Mouse (Mus musculus): ENCODE data around the gene F5. TPM values are rescaled to one million over a fixed set of nuclear protein-coding genes. Genes with fewer than 3 reads are reported as not detected.

F5 gene
- polyA plus RNA-seq (2015; fragmentation: Nextera tagmentation; extraction: Ambion mirVana): 0.10 and 0.26 TPM in 2 replicates

DNA sequence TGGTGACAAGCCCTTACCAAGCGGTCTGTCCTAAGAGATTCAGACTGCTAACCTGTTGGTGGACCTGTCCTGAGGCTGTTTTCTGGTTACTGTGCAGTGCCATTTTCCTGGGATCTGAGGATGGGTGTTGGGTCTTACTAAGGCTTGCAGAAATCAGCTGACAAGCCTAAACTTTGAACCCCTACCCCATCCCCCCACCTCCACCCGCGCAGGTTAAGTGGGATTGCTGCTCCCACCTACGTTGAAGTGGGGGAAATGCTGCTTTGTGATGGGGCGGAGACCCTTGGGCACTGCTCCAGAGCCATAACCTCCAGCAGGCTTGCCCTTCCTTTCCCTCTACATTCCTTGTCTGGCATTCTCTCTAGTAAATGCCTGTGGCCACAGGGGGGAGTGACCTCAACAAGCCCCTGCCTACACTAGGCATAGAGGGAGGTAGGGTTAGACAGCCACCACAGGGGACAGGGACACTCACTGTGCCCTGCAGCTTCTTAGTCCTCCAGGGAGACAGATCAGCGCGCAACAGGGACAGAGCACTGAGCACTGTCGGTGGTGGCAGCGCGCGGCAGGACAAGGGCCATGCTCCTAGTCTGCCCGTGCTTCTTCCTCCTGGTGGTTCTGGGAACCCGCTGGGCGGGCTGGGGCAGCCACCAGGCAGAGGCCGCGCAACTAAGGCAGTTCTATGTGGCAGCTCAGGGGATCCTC, at the start of gene F5:
Gene F5, plus strand, starts transcription at position 452 of the 702 bp plus-strand sequence.
- H3K36me3 ChIP-seq: no peaks in the 10 kb centered on the region
- H3K9me3 ChIP-seq (replicated peaks): no peaks in the 10 kb centered on the region
- H3K4me1 ChIP-seq: no peaks in the 10 kb centered on the region
- no peak within 1 kb of the TSS for H3K27ac ChIP-seq (replicated peaks)
- peak within 1 kb of the TSS; percentile 30; the same call in 1 of the 2 replicates for H3K4me2 ChIP-seq
- no peak within 1 kb of the TSS; the same call in 1 of the 2 replicates for H3K9ac ChIP-seq (replicated peaks)
- no peak for ATAC-seq (ENCODE audit: low FRiP score)
- no peaks in the 10 kb centered on the region for H3K27me3 ChIP-seq (replicated peaks)
- 9% methylated on average over 16 of the region's 16 CpGs for WGBS
- H3K4me3 ChIP-seq (replicated peaks): no peak within 1 kb of the TSS

DNA sequence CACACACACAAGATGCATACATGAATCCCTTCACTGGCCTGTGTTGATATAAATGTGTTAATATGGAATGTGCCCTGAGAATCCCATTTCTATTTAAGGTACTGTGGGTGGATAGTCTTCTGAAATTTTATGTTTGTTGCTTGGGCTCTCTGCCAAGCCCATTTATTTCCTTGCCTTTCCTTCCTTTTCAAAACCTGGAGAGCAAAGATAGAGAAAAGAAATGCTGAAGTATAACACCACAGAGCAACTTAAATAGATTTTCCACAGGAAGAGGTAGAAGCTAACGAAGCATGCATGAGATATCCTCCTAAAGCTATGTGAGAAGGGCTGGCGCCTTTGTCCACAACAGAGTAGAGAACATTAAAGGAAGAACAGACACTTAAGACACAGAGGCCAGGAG, 41.9 kb upstream of the F5 start:
- 87% methylated on average over 2 of the region's 2 CpGs for WGBS

DNA sequence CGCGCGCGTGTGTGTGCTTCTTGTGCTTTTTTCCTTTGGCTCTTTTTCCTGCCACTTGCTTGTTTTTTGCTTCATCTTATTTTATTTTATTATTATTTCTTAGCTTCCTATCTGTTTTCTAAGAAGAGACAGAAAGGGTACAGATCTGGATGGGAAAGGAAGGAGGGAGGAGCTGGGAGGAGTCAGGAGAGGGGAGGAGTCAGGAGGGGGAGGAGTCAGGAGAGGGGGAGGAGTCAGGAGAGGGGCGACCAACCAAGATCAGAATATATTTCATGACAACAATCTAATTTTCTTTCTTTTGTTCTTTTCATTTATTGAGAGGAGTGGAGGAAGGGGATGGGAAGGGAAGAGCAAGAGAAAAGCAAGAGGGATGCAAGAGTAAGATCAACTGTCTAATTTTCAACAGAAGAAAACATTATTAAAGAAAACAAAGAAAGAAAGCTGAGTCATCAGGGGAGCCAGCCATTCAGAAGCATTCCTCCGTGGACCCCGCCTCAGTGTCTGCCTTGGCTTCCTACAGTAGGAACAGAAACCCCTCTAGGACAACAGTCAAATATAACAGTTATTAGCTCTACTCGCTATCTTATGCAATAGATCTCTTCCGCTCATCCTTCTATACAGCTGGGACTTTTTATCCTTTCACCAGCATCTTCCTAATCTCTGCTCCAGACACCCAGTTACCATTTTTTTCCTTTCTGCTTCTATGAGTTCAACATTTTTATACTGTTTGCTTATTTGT, 40.9 kb upstream of the F5 start:
- ATAC-seq (ENCODE audit: low FRiP score): no peak
- Histone ChIP-seq H3K4me1 (no peaks in the 10 kb centered on the region), H3K9ac (replicated peaks) (no peak overlapping the region), H3K4me2 (no peak overlapping the region), H3K9me3 (replicated peaks) (no peaks in the 10 kb centered on the region), H3K4me3 (replicated peaks) (no peak overlapping the region), H3K36me3 (no peaks in the 10 kb centered on the region), H3K27ac (replicated peaks) (no peak overlapping the region), H3K27me3 (replicated peaks) (no peaks in the 10 kb centered on the region)
- 95% methylated on average over 9 of the region's 9 CpGs for WGBS

More for the DNA sequence above, 41.9 kb upstream of the F5 start:
- Histone ChIP-seq H3K9ac (replicated peaks) (no peak overlapping the region), H3K27me3 (replicated peaks) (no peaks in the 10 kb centered on the region), H3K4me1 (no peaks in the 10 kb centered on the region), H3K9me3 (replicated peaks) (no peaks in the 10 kb centered on the region), H3K4me2 (no peak overlapping the region), H3K27ac (replicated peaks) (no peak overlapping the region), H3K36me3 (no peaks in the 10 kb centered on the region), H3K4me3 (replicated peaks) (no peak overlapping the region)
- no peak for ATAC-seq (ENCODE audit: low FRiP score)

DNA sequence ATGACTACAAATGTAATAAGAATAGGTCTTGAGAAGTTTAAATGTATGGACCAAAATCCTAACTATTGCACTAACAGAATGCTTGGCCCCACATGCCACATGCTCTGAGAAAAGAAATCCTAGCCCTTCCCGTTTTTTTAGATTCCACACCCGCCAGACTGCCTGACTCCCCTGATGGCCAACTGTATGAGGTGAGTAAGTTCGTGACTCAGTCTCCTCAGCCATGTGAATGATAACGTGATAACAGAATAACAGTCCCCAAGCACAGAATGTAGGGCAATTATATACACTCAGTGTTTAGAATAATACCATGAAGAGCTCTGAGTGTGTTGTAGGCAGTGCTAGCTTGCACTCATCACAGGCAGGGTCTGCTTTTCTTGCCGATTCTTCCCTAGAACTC, 37.4 kb upstream of the F5 start:
- Histone ChIP-seq H3K27me3 (replicated peaks) (no peaks in the 10 kb centered on the region), H3K9ac (replicated peaks) (no peak overlapping the region), H3K4me2 (no peak overlapping the region), H3K4me1 (no peaks in the 10 kb centered on the region), H3K27ac (replicated peaks) (no peak overlapping the region), H3K4me3 (replicated peaks) (no peak overlapping the region), H3K36me3 (no peaks in the 10 kb centered on the region), H3K9me3 (replicated peaks) (no peaks in the 10 kb centered on the region)
- ATAC-seq (ENCODE audit: low FRiP score): no peak
- 91% methylated on average over 5 of the region's 5 CpGs for WGBS

DNA sequence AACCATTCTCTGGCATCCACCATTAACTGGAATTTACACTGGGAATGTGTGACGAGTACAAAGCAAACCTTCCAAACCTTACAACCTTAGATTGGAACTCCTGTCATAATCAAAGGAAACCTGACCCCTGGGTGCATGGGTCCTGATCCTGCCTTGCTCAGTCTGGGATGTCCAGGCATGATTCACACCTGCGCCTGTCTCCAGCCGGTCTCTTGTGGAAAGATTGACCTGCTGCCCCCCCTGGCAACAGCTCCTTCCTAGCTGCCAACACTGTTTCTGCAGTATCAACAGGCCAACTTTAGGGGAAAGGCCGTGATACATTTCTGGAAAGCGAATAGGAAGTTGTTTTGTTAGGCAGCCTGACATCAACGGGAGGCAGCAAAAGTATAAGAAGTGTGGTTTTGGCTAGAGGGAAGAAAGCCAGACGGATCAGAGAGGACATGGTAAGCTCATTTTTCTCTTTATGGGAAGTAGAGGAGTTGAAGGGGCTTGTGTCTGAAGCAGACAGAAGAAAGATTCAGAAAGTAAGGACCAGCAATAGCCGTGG, 36.6 kb upstream of the F5 start, which contains the start of gene Selp:
Gene Selp, plus strand, starts transcription at position 318 of the 547 bp plus-strand sequence.
- H3K4me3 ChIP-seq (replicated peaks): no peak within 1 kb of the TSS
- H3K27ac ChIP-seq (replicated peaks): no peak within 1 kb of the TSS
- H3K9ac ChIP-seq (replicated peaks): no peak within 1 kb of the TSS
- H3K4me2 ChIP-seq: no peak within 1 kb of the TSS
- ATAC-seq (ENCODE audit: low FRiP score): no peak
- H3K27me3 ChIP-seq (replicated peaks): no peaks in the 10 kb centered on the region
- H3K9me3 ChIP-seq (replicated peaks): no peaks in the 10 kb centered on the region
- H3K36me3 ChIP-seq: no peaks in the 10 kb centered on the region
- no peaks in the 10 kb centered on the region for H3K4me1 ChIP-seq
- WGBS: 76% methylated on average over 8 of the region's 8 CpGs

DNA sequence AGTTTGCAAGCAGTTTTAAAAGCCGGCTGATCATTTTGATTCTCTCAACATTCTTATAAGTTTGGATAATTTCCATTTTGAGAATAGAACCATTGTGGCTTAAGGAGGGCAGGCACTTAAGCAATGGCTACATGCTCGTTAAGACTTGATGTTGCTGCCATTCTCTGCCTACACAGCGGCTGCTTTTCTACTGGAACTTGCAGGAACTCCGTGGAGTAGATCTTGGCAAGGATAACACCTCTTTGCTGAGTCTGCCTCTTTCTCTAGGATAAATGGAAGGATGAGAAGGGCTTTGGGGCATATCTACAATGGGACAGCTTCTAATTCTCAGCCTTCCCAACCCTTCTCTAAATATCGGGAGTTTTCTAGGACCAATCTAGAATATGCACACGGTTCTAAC, 36.0 kb upstream of the F5 start:
- ATAC-seq (ENCODE audit: low FRiP score): no peak
- WGBS: 73% methylated on average over 6 of the region's 6 CpGs
- H3K4me1 ChIP-seq: no peaks in the 10 kb centered on the region
- no peaks in the 10 kb centered on the region for H3K27me3 ChIP-seq (replicated peaks)
- H3K4me3 ChIP-seq (replicated peaks): no peak overlapping the region
- no peaks in the 10 kb centered on the region for H3K9me3 ChIP-seq (replicated peaks)
- no peak overlapping the region for H3K9ac ChIP-seq (replicated peaks)
- no peaks in the 10 kb centered on the region for H3K36me3 ChIP-seq
- H3K4me2 ChIP-seq: no peak overlapping the region
- no peak overlapping the region for H3K27ac ChIP-seq (replicated peaks)

DNA sequence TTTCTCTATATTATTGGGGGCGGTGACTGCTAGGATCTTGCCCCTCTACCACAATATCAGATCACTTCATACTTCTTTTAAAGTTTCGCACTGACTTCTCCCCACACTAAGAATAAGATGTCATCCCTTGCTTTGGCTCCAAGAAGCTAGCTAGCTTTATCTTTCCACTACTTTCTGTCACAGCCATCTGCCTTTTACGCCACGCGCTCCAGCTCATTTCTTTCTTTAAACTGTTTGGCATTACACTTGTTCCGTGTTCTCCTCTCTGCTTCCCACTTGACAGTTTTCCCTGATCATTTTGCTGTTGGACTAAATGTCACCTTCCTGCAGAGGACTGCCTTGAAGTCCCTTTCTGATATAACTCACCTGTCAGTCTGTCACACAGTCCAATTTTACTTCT, 33.8 kb upstream of the F5 start:
- Histone ChIP-seq H3K9me3 (replicated peaks) (no peaks in the 10 kb centered on the region), H3K4me2 (no peak overlapping the region), H3K4me1 (no peaks in the 10 kb centered on the region), H3K9ac (replicated peaks) (no peak overlapping the region), H3K27me3 (replicated peaks) (no peaks in the 10 kb centered on the region), H3K27ac (replicated peaks) (no peak overlapping the region), H3K36me3 (no peaks in the 10 kb centered on the region), H3K4me3 (replicated peaks) (no peak overlapping the region)
- no peak for ATAC-seq (ENCODE audit: low FRiP score)
- 96% methylated on average over 6 of the region's 6 CpGs for WGBS

DNA sequence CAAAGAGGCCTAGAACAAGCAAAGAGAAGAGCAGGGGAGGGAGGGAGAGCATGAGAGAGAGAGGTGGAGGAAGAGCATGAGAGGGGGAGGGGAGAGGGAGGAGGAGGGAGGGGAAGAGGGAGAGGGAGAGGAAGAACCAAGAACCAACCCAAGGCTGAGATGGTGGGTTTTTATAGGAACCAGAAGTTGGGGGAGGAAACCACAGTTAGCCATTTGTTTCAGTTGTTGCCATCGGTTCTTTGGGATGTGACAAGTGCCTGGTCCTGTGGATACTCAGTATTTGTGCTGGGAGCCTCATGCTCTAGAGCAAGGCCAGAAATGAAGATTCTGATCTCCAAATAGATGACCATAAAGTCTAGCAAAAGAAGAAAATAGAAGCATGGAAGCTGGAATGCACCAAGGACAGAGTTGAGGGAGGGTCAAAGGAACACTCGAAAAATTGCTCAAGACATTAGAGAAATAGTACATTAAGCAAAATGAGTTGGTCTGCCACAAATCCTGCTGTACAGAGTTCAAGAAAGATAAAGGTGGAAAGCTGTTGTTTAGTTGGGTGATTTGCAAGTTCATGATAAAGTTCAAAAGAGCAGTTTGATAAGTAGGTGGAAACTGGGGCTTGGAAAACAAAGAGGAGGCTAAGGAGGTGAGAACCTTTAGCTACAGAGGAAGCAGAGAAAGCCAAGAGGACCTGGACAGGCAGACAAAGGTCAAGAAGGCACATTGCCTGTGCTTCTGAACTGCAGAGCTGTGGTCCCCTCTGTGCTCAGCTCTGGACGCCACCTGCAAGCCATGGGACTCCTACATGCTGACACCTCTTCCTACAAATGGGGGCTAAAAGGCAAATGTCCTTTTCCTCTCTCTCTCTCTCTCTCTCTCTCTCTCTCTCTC, 31.5 kb upstream of the F5 start:
- H3K4me2 ChIP-seq: no peak overlapping the region
- H3K9ac ChIP-seq (replicated peaks): no peak overlapping the region
- no peaks in the 10 kb centered on the region for H3K9me3 ChIP-seq (replicated peaks)
- H3K27me3 ChIP-seq (replicated peaks): no peaks in the 10 kb centered on the region
- no peak overlapping the region for H3K27ac ChIP-seq (replicated peaks)
- WGBS: 86% methylated on average over 3 of the region's 3 CpGs
- ATAC-seq (ENCODE audit: low FRiP score): no peak
- no peaks in the 10 kb centered on the region for H3K36me3 ChIP-seq
- no peaks in the 10 kb centered on the region for H3K4me1 ChIP-seq
- H3K4me3 ChIP-seq (replicated peaks): no peak overlapping the region

DNA sequence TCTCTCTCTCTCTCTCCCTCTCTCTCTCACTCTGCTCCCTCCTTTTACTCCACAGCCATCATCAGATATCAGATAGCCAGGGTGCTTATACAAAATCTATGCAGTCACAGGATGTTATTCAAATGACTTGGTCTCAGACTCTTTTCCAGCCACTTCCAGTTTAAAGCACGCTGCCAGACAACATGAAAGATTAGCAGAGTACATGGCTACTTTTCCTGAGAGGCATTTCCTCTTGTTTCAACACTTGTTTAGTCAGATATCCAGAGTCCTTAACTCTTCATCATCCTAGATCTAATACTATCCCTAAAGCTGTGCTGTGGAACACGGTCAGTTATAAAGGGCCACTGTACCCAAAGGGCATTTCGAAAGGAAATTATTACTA, 30.9 kb upstream of the F5 start:
- ATAC-seq (ENCODE audit: low FRiP score): no peak
- H3K36me3 ChIP-seq: no peaks in the 10 kb centered on the region
- H3K27me3 ChIP-seq (replicated peaks): no peaks in the 10 kb centered on the region
- H3K9ac ChIP-seq (replicated peaks): no peak overlapping the region
- no peaks in the 10 kb centered on the region for H3K9me3 ChIP-seq (replicated peaks)
- H3K4me2 ChIP-seq: no peak overlapping the region
- H3K4me1 ChIP-seq: no peaks in the 10 kb centered on the region
- WGBS: 91% methylated on average over 3 of the region's 3 CpGs
- no peak overlapping the region for H3K27ac ChIP-seq (replicated peaks)
- no peak overlapping the region for H3K4me3 ChIP-seq (replicated peaks)

DNA sequence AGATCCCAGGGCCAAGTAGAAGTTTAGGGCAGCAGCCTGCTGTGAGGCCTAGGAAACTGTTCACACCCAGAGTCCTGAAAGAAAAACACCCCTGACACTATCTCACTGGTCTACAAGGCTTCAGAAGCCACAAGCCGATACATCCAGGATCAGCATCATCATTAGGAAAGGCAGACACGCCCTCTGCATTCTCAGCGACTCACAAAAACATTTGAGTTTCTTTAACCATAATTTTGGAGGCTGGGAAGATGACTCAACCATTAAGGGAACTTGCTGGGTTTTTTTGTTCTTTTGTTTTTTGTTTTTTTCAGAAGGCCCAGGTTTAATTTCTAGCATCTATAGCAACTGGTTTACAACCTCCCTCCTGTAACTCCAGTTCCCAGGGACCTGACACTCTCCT, 27.8 kb upstream of the F5 start:
- Histone ChIP-seq H3K4me2 (no peak overlapping the region), H3K9me3 (replicated peaks) (no peaks in the 10 kb centered on the region), H3K4me3 (replicated peaks) (no peak overlapping the region), H3K4me1 (no peaks in the 10 kb centered on the region), H3K9ac (replicated peaks) (no peak overlapping the region), H3K27ac (replicated peaks) (no peak overlapping the region), H3K27me3 (replicated peaks) (no peaks in the 10 kb centered on the region), H3K36me3 (no peaks in the 10 kb centered on the region)
- ATAC-seq (ENCODE audit: low FRiP score): no peak
- 62% methylated on average over 3 of the region's 3 CpGs for WGBS

DNA sequence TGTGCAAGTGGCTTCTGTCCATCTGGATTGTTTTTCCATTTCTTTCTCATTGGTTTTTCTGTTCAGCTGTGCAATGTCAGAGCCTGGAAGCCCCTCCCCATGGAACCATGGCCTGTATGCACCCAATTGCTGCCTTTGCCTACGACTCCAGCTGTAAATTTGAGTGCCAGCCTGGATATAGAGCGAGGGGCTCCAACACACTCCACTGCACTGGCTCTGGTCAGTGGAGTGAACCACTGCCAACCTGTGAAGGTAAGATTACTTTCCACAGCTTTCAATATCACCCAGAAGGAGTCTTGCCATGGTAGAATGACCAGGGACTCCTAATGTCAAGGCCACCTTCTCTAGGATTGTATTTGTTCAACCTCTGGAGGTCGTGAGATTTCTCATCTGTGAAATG, 21.6 kb upstream of the F5 start:
- H3K4me3 ChIP-seq (replicated peaks): no peak overlapping the region
- H3K4me2 ChIP-seq: no peak overlapping the region
- no peaks in the 10 kb centered on the region for H3K36me3 ChIP-seq
- no peak overlapping the region for H3K9ac ChIP-seq (replicated peaks)
- no peak for ATAC-seq (ENCODE audit: low FRiP score)
- 66% methylated on average over 3 of the region's 3 CpGs for WGBS
- no peak overlapping the region for H3K27ac ChIP-seq (replicated peaks)
- no peaks in the 10 kb centered on the region for H3K27me3 ChIP-seq (replicated peaks)
- H3K4me1 ChIP-seq: no peaks in the 10 kb centered on the region
- no peaks in the 10 kb centered on the region for H3K9me3 ChIP-seq (replicated peaks)
